Mouse (Mus musculus) left cerebral cortex, adult 6 months (tissue): ENCODE data around the gene Mgll. TPM values are rescaled to one million over a fixed set of nuclear protein-coding genes. Genes with fewer than 3 reads are reported as not detected.

Experiments used
- long read RNA-seq, 2 experiments: library from polyadenylated mRNA; unstranded; transcript quantifications; one replicate each; pipeline ENCODE4 v2.0.0; 2019 to 2020
- polyA plus RNA-seq: library from polyadenylated mRNA; unstranded; fragments of <200 nt; fragmentation: Nextera tagmentation; gene quantifications from 2 replicates; pipeline ENCODE4 v1.2.3, GENCODE M21; 2021

Mgll gene
- polyA plus RNA-seq = 270 and 347 TPM in 2 replicates
- long read RNA-seq, experiment 1, transcript Mgll-207 (8 exons, 3,991 nt) = major isoform, 397 of 653 reads
- long read RNA-seq, experiment 1, transcript Mgll-204 (8 exons, 3,676 nt) = minor isoform, 129 of 653 reads
- long read RNA-seq, experiment 1, partial matches to known transcripts = 8 of 653 reads
- long read RNA-seq, experiment 1, other reads (novel, unspliced or antisense) = 114 of 653 reads
- long read RNA-seq, experiment 2, transcript Mgll-210 (2 exons, 460 nt) = minor isoform, 6 of 444 reads
- long read RNA-seq, experiment 2, transcript Mgll-204 (8 exons, 3,676 nt) = minor isoform, 118 of 444 reads
- long read RNA-seq, experiment 2, transcript Mgll-207 (8 exons, 3,991 nt) = major isoform, 192 of 444 reads
- long read RNA-seq, experiment 2, partial matches to known transcripts = 43 of 444 reads
- long read RNA-seq, experiment 2, other reads (novel, unspliced or antisense) = 84 of 444 reads

GRCm38 (mm10) chr6:88724313-88725195 lies at the start of gene Mgll:
Gene Mgll (plus strand): TSS chr6:88724412.

GRCm38 (mm10) chr6:88841781-88842689 lies 117.8 kb downstream of the Mgll start, which contains the start of gene Abtb1:
Gene Abtb1 (minus strand): TSS chr6:88841984.

GRCm38 (mm10) chr6:88874868-88875508 lies 150.8 kb downstream of the Mgll start, which contains the start of gene Podxl2:
Gene Podxl2 (minus strand): TSS chr6:88875044.

Other genes with a start within 250 kb of the Mgll start
- gene Sec61a1, start 205.5 kb upstream of the Mgll start, polyA plus RNA-seq = 48.1 and 62.8 TPM in 2 replicates
- gene Kbtbd12, start 86.5 kb upstream of the Mgll start, polyA plus RNA-seq = 0.50 and 0.72 TPM in 2 replicates
- gene Abtb1, start 117.6 kb downstream of the Mgll start, polyA plus RNA-seq = 34.1 and 41.0 TPM in 2 replicates
- 61.6 and 221 TPM in 2 replicates for gene Podxl2, start 150.6 kb downstream of the Mgll start, polyA plus RNA-seq
- gene Mcm2, start 174.4 kb downstream of the Mgll start, polyA plus RNA-seq = 3.1 and 3.4 TPM in 2 replicates
- gene Tpra1, start 177.8 kb downstream of the Mgll start, polyA plus RNA-seq = 42.1 and 43.8 TPM in 2 replicates